ENCODE assay signal across 13 mouse cellular contexts in the genomic region with DNA sequence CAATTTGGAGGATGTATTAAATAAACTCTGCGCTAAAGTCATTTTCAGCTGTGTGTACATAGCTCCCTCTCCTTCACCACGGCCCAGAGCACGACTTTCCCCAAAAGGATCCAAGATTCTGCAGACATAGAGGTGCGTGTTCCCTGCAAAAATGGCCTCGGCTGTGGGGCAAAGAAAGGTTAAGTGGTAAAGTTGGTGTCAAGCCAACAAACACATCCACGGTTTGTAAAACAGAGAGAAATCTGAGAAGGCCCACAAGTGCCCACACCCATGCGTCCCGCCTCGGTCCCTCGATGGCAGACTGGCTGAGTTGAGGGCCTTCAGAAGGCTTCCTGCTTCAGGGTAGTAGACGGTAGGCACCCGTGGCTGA.
"Had no signal": no experiment of that assay in that cellular context is flagged by ENCODE, and none has a peak within 500 bp of the region (broad histone marks: within the 10 kb centered on the region; RNA-seq: fewer than 3 reads in every experiment).

No protein-coding gene starts in this region.

- H3K4me1 ChIP-seq: liver, embryonic 12.5 days; midbrain, embryonic 12.5 days had no signal

- DNase-seq: kidney, adult 2 months; kidney, postnatal 14 days; right cerebral cortex, postnatal 4 days; spleen, adult 18-20 months; thymus, adult 18-20 months; thymus, postnatal 14 days had no signal

- H3K27ac ChIP-seq: kidney, embryonic 15.5 days; left cerebral cortex, adult 2 months; limb, embryonic 15.5 days; liver, embryonic 12.5 days; midbrain, embryonic 12.5 days; neural tube, embryonic 13.5 days had no signal

- H3K27me3 ChIP-seq: limb, embryonic 15.5 days; liver, embryonic 12.5 days; midbrain, embryonic 12.5 days had no signal

- H3K9ac ChIP-seq: kidney, embryonic 15.5 days; limb, embryonic 15.5 days; liver, embryonic 12.5 days; midbrain, embryonic 12.5 days; neural tube, embryonic 13.5 days had no signal

- H3K9me3 ChIP-seq: kidney, embryonic 15.5 days; limb, embryonic 15.5 days; liver, embryonic 12.5 days; midbrain, embryonic 12.5 days; neural tube, embryonic 13.5 days had no signal

- ATAC-seq: liver, embryonic 12.5 days; midbrain, embryonic 16.5 days had no signal

- H3K4me2 ChIP-seq: kidney, embryonic 15.5 days; limb, embryonic 15.5 days; liver, embryonic 12.5 days; midbrain, embryonic 12.5 days; neural tube, embryonic 13.5 days had no signal

- H3K36me3 ChIP-seq: kidney, embryonic 15.5 days; limb, embryonic 15.5 days; liver, embryonic 12.5 days; midbrain, embryonic 12.5 days; neural tube, embryonic 13.5 days had no signal

- H3K4me3 ChIP-seq: kidney, embryonic 15.5 days; left cerebral cortex, adult 2 months; limb, embryonic 15.5 days; liver, embryonic 12.5 days; midbrain, embryonic 12.5 days; neural tube, embryonic 13.5 days had no signal
